Mouse (Mus musculus) kidney, adult 10 weeks (tissue): Measurements from ENCODE around the gene Krt13. TPM values are rescaled to one million over a fixed set of nuclear protein-coding genes. Genes with fewer than 3 reads are reported as not detected.

Experiments used
- polyA plus RNA-seq: library from polyadenylated mRNA; stranded (reverse); fragments of 350-450 nt; fragmentation: Illumina TruSeq; extraction: RNeasy Lipid Tissue Mini Kit (QIAGEN cat#74804); gene quantifications from one replicate; pipeline ENCODE4 v1.2.3, GENCODE M21; 2014; ENCODE audit warnings: low read depth, low replicate concordance

Krt13 gene
- polyA plus RNA-seq: not detected

GRCm38 (mm10) chr11:100121466-100121865 is at the start of gene Krt13:
Gene Krt13, minus strand, starts transcription at chr11:100121566.

GRCm38 (mm10) chr11:100148615-100149330 is 27.4 kb upstream of the Krt13 start, which contains the start of gene Krt19:
Gene Krt19, minus strand, starts transcription at chr11:100148665.

GRCm38 (mm10) chr11:100135731-100136130 is 14.4 kb upstream of the Krt13 start, which contains the start of gene Krt15:
Gene Krt15, minus strand, starts transcription at chr11:100135928.

GRCm38 (mm10) chr11:100105576-100106122 is 15.7 kb downstream of the Krt13 start, which contains the start of gene Krt36:
Gene Krt36, minus strand, starts transcription at chr11:100105626.

GRCm38 (mm10) chr11:100096141-100096540 is 25.2 kb downstream of the Krt13 start, which contains the start of gene Krt35:
Gene Krt35, minus strand, starts transcription at chr11:100096241.

GRCm38 (mm10) chr11:100087861-100088260 is 33.5 kb downstream of the Krt13 start, which contains the start of gene Krt32:
Gene Krt32, minus strand, starts transcription at chr11:100088226.

Other genes with a start within 250 kb of the Krt13 start
- gene Krtap9-1, start 248.2 kb downstream of the Krt13 start, polyA plus RNA-seq: not detected
- not detected for gene Gm11567, start 242.4 kb downstream of the Krt13 start, polyA plus RNA-seq
- not detected for gene Krtap31-1, start 213.6 kb downstream of the Krt13 start, polyA plus RNA-seq
- gene Gm11565, start 206.8 kb downstream of the Krt13 start, polyA plus RNA-seq: not detected
- not detected for gene Krtap31-2, start 185.3 kb downstream of the Krt13 start, polyA plus RNA-seq
- gene Krtap9-5, start 173.1 kb downstream of the Krt13 start, polyA plus RNA-seq: not detected
- not detected for gene Krtap29-1, start 142.5 kb downstream of the Krt13 start, polyA plus RNA-seq
- gene Krtap16-1, start 135.0 kb downstream of the Krt13 start, polyA plus RNA-seq: not detected
- gene Krtap17-1, start 127.6 kb downstream of the Krt13 start, polyA plus RNA-seq: not detected
- gene Krt33a, start 105.4 kb downstream of the Krt13 start, polyA plus RNA-seq: not detected
- gene Krt33b, start 91.7 kb downstream of the Krt13 start, polyA plus RNA-seq: not detected
- not detected for gene Krt34, start 80.0 kb downstream of the Krt13 start, polyA plus RNA-seq
- not detected for gene Krt31, start 71.0 kb downstream of the Krt13 start, polyA plus RNA-seq
- gene Krt32, start 33.3 kb downstream of the Krt13 start, polyA plus RNA-seq: not detected
- not detected for gene Krt35, start 25.3 kb downstream of the Krt13 start, polyA plus RNA-seq
- not detected for gene Krt36, start 15.9 kb downstream of the Krt13 start, polyA plus RNA-seq
- gene Krt15, start 14.4 kb upstream of the Krt13 start, polyA plus RNA-seq: not detected
- gene Krt19, start 27.1 kb upstream of the Krt13 start, polyA plus RNA-seq: not detected
- not detected for gene Krt9, start 71.7 kb upstream of the Krt13 start, polyA plus RNA-seq
- not detected for gene Krt14, start 86.0 kb upstream of the Krt13 start, polyA plus RNA-seq
- gene Krt16, start 127.3 kb upstream of the Krt13 start, polyA plus RNA-seq: not detected
- not detected for gene Krt17, start 139.5 kb upstream of the Krt13 start, polyA plus RNA-seq
- not detected for gene Krt42, start 148.3 kb upstream of the Krt13 start, polyA plus RNA-seq
- 1,697 TPM for gene Eif1, start 198.3 kb upstream of the Krt13 start, polyA plus RNA-seq
- gene Gast, start 212.8 kb upstream of the Krt13 start, polyA plus RNA-seq: not detected
- 0.49 TPM for gene Hap1, start 234.6 kb upstream of the Krt13 start, polyA plus RNA-seq